Mouse (Mus musculus) cerebellum, adult 2 months (tissue): ENCODE data around the gene Ift172. TPM values are rescaled to one million over a fixed set of nuclear protein-coding genes. Genes with fewer than 3 reads are reported as not detected.

Experiments used
- DNase-seq, 2 experiments: peaks; one replicate each; pipeline ENCODE4 v3.0.0; 2021
- H3K27ac ChIP-seq: fragments of 200-500 bp; 2 replicates; pipeline ENCODE4 v1.5.1; 2012; ENCODE audit warnings: low read length, control low read depth, inconsistent platforms; ENCODE audit not compliant: insufficient read depth
- H3K27me3 ChIP-seq: fragments of 200-500 bp; 2 replicates; pipeline ENCODE4 v1.6.1; 2012; ENCODE audit warnings: inconsistent platforms, mild to moderate bottlenecking, low read length, moderate library complexity; ENCODE audit not compliant: control insufficient read depth, insufficient read depth
- H3K4me1 ChIP-seq: fragments of 200-500 bp; 2 replicates; pipeline ENCODE4 v1.6.1; 2011; ENCODE audit warnings: low read length; ENCODE audit not compliant: control insufficient read depth, insufficient read depth
- H3K4me3 ChIP-seq: fragments of 200-500 bp; replicated peaks from 2 replicates; pipeline ENCODE3; 2011; ENCODE audit warnings: mild to moderate bottlenecking, low read depth, low read length, control low read depth; ENCODE audit not compliant: insufficient read depth
- CTCF ChIP-seq: fragments of 200-500 bp; IDR thresholded peaks from 2 replicates; pipeline ENCODE4 v1.5.1; 2011; ENCODE audit warnings: low read depth, mild to moderate bottlenecking, control low read depth, low read length, moderate library complexity, borderline replicate concordance; ENCODE audit not compliant: insufficient read depth
- POLR2A ChIP-seq: fragments of 200-500 bp; IDR thresholded peaks from 2 replicates; pipeline ENCODE4 v1.6.1; 2011; ENCODE audit warnings: low read length, control low read depth, borderline replicate concordance; ENCODE audit not compliant: insufficient read depth
- WGBS: fragments of 180-500 bp; shearing (Covaris S2); methylation state at CpG from one replicate; pipeline ENCODE4 v1.1.7; 2018; 5-methylcytosine and 5-hydroxymethylcytosine counted together
- polyA plus RNA-seq: library from polyadenylated mRNA; depleted of rRNA; stranded (reverse); fragments of >200 nt; gene quantifications from 2 replicates; pipeline ENCODE4 v1.2.3, GENCODE M21; 2012

Ift172 gene
- polyA plus RNA-seq, 1 experiment, result 69.3 TPM

DNA sequence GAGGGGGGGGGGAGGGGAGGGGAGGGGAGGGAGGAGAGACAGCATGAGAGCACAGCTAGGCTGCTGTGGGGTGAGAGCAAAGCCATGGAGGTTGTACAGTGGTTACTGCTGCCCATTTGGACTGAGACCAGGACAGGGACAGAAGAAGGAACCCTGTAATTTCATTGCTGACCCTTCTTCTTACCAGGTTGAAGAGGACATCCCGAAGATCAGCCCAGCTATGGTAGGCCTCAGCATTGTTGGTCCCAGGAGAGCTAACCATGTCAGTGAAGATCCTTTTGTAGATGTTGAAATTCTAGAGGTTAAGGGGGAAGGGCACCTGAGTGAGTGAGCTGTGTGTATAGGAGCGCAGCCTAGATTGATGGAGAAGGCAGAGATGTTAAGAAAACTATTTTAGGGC lies 35.5 kb downstream of the Ift172 start:
- Histone ChIP-seq H3K4me3 (no peak overlapping the region), H3K27ac (no peak overlapping the region), H3K4me1 (no peaks in the 10 kb centered on the region; the same call in 1 of the 2 replicates), H3K27me3 (no peaks in the 10 kb centered on the region)
- WGBS, result 99% methylated on average over 2 of the region's 2 CpGs
- DNase-seq, result no peak
- no peak for TF ChIP-seq POLR2A
- no peak for TF ChIP-seq CTCF

DNA sequence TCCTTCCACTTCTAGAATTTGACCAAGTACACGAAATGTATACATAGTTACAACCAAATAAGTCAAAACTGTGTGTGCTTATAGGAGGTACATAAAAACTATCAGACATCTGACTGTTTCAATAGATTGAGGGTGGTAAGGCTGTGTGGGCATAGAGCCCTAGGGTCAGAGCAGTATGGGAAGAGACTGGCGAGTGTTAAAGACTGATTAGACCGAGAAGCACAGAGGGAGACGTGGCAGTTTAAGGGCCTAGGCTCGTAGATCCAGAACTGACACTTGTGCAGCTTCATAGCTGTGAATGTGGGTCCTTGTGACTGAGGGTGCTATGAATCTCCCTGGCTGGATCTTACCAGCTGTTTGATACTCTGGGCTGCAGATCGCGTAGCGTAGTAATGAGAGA lies 36.0 kb downstream of the Ift172 start:
- WGBS, result 85% methylated on average over 8 of the region's 8 CpGs
- no peak for TF ChIP-seq POLR2A
- TF ChIP-seq CTCF, result no peak
- H3K27ac ChIP-seq, result no peak overlapping the region
- no peak overlapping the region for H3K4me3 ChIP-seq
- no peaks in the 10 kb centered on the region; the same call in 1 of the 2 replicates for H3K4me1 ChIP-seq
- H3K27me3 ChIP-seq, result no peaks in the 10 kb centered on the region
- no peak for DNase-seq

DNA sequence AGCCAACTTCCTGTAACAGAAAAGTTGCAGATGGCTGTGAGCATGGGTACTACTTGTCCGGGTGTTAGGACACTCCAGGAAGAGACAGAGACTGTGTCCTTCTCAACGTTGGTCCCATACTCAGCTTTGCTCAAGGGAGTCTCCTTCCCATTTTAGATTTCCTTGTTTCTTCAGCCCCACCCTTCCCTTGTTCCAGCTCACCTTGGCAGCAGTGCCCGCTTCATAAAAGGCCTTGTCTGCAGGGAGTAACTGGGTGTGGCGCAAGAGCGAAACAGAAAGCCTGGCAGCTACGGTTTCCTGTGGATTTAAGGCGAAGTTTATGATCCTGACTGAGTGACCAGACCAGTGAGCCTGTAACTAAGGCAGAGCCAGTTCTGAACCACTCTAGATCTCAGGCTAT lies 36.5 kb downstream of the Ift172 start:
- no peak overlapping the region for H3K27ac ChIP-seq
- no peaks in the 10 kb centered on the region; the same call in 1 of the 2 replicates for H3K4me1 ChIP-seq
- H3K4me3 ChIP-seq, result no peak overlapping the region
- 74% methylated on average over 7 of the region's 7 CpGs for WGBS
- TF ChIP-seq CTCF (no peak), POLR2A (no peak)
- no peaks in the 10 kb centered on the region for H3K27me3 ChIP-seq
- DNase-seq, result no peak

DNA sequence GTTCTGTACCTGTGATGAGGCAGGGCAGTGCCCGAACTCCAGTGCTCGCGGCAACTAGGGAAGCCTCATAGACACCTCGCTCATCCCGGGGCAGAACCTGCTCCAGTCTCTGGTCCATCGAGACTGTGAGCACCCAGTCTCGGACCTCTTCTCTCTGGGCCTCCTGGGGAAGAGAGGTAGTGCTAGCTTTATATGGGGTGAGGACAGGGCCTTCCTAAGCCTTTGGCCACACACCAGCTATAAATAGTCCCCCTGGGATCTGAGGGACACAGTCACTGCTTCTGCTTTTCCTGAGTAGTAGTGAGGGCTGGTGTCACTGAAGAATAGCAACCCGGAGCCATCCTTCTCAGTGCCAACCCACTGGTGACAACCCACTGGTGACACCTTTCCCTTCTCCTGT lies 37.1 kb downstream of the Ift172 start:
- Histone ChIP-seq H3K4me3 (no peak overlapping the region), H3K4me1 (no peaks in the 10 kb centered on the region; the same call in 1 of the 2 replicates), H3K27ac (0 out of 2 replicates have a peak overlapping the region, but pooled peaks have one; percentile 3), H3K27me3 (no peaks in the 10 kb centered on the region)
- no peak for TF ChIP-seq POLR2A
- 94% methylated on average over 8 of the region's 8 CpGs for WGBS
- DNase-seq, result no peak

DNA sequence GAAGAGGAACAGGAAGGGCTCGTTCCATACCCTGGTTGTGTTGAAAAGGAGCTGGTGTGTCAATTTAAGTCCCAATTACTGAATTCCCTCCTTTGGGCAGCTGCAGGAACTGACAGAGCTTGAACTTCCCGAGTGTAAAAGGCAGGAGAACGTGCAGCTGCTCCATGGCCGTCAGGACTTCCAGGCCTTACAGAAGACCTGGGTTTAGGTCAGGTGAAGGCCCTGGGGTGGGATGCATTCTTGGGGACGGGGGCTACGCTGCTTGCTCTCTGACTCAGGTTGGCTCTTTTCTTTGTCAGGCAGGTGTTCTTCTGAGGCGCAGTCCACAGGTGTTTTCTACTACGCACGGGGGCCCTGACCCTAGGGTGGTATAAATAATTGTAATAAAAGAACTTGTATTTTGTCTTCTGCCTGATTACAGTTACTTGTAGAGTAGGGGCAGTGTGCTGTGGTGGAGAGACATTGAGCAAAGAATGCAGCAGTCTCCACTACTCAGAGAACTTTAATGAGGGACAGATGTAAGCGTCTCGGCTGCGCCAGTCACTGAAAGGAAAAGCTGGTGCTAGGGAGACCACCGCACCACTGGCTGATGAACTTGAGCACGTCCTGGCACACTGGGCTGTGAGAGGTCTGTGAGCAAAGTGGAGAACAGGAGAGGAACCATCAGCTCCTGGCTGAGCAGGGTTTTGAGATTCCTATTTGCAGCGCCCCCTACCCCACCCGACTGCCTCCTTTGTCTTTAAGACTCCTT lies 37.9 kb downstream of the Ift172 start:
- no peak for TF ChIP-seq CTCF
- TF ChIP-seq POLR2A, result no peak
- Histone ChIP-seq H3K4me1 (no peaks in the 10 kb centered on the region; the same call in 1 of the 2 replicates), H3K27me3 (no peaks in the 10 kb centered on the region), H3K4me3 (no peak overlapping the region), H3K27ac (no peak overlapping the region)
- DNase-seq, result no peak
- 87% methylated on average over 16 of the region's 16 CpGs for WGBS

DNA sequence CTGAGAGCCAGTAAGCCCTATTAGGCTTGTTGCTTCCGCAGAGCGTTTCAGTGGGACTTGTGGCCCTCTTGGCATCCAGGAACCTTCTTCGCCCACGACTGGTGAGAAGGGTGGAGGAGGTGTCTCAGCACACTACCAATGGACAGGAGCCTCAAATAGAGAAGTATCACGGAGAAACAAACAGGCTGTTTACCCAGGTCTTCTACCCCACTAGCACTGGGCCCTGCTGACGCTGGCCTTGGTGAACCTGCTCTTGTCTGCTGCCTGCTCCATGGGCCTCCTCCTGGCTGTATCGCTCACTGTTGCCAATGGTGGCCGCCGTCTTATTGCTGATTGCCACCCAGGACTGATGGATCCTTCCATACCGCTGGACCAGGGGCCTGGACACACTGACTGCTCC lies 38.8 kb downstream of the Ift172 start:
- Histone ChIP-seq H3K27me3 (no peaks in the 10 kb centered on the region), H3K27ac (no peak overlapping the region), H3K4me3 (peak overlapping the region; percentile 32), H3K4me1 (no peaks in the 10 kb centered on the region; the same call in 1 of the 2 replicates)
- DNase-seq, result no peak
- 65% methylated on average over 10 of the region's 10 CpGs for WGBS
- TF ChIP-seq CTCF, result no peak
- TF ChIP-seq POLR2A, result no peak

DNA sequence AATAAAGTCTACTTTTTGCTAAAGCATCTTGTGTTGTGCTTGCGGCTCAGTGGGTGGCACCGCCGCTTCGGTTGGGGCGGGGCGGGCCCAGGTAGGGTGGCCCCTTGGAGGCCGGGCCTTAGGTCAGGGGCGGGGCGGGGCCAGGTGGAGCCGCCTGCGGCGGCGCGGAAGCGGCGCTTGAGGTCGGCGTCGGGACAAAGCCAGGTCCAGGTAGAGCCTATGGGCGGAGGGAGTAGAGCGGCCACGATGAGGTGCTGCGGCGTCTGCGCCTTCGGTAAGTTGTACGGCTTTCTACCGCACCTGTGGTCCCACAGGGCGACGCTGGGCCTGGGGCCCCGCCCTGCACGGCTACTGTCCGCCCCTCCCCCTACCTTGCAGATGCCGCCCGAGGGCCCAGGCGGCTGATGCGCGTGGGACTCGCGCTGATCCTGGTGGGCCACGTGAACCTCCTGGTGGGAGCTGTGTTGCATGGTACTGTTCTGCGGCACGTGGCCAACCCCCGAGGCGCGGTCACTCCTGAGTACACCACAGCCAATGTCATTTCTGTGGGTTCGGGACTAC lies 39.3 kb downstream of the Ift172 start, which contains the start of gene Krtcap3:
Gene Krtcap3, plus strand, starts transcription at position 151 of the 561 bp plus-strand sequence.
- DNase-seq, result peak; percentile 32 to 44
- no peaks in the 10 kb centered on the region for H3K27me3 ChIP-seq
- peak within 1 kb of the TSS; percentile 32 for H3K4me3 ChIP-seq

DNA sequence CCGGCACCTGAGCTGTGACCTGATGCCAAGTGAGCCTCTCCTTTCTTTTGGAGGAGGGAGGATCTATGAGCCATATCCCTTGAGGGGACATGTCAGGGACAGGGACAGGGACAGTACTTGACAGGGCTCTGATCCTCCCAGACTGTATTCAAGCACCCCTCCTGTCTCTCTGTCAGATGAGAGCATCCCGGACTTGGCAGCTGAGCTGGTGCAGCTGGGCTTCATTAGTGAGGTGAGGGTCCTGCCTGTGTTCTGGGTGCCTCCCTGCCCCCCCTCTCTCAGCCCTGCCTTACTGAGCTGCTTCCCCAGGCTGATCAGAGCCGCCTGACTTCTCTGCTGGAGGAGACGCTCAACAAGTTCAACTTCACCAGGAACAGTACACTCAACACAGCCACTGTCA lies 40.2 kb downstream of the Ift172 start:
- Histone ChIP-seq H3K27me3 (no peaks in the 10 kb centered on the region), H3K27ac (no peak overlapping the region), H3K4me1 (no peaks in the 10 kb centered on the region; the same call in 1 of the 2 replicates), H3K4me3 (no peak overlapping the region)
- WGBS, result 23% methylated on average over 4 of the region's 4 CpGs
- TF ChIP-seq CTCF (no peak), POLR2A (no peak)
- DNase-seq, result no peak

More for the DNA sequence above, 39.3 kb downstream of the Ift172 start, which contains the start of gene Krtcap3:
- WGBS, result 35% methylated on average over 47 of the region's 47 CpGs
- no peak within 1 kb of the TSS for H3K27ac ChIP-seq
- H3K4me1 ChIP-seq, result no peaks in the 10 kb centered on the region; the same call in 1 of the 2 replicates
- no peak for TF ChIP-seq POLR2A
- TF ChIP-seq CTCF, result no peak
